Mouse (Mus musculus) monocyte, adult 5-6 weeks (primary cell): ENCODE results near the gene Depdc5. TPM values are rescaled to one million over a fixed set of nuclear protein-coding genes. Genes with fewer than 3 reads are reported as not detected.

Source experiments
- total RNA-seq: library from RNA; stranded (forward); fragments of 200-1000, 200-491, 200-594 nt; gene quantifications from 3 replicates; pipeline ENCODE4 v1.2.3, GENCODE M21; 2017

Depdc5 gene
- total RNA-seq, 1 experiment from 2014 or later = 49.2 TPM

Other genes starting within 250 kb of the Depdc5 start
- 60.8 to 66.8 TPM (median 63.1 TPM) in 3 replicates for gene Pisd, start 78.1 kb upstream of the Depdc5 start, total RNA-seq
- 1.3 to 6.0 TPM in 2 of 3 replicates, not detected in the other for gene Gm20671, start 36.6 kb upstream of the Depdc5 start, total RNA-seq
- gene Prr14l, start 9.4 kb upstream of the Depdc5 start, total RNA-seq = 22.1 to 49.8 TPM (median 23.9 TPM) in 3 replicates
- gene Ywhah, start 155.1 kb downstream of the Depdc5 start, total RNA-seq = 137 to 272 TPM (median 186 TPM) in 3 replicates
- gene Slc5a1, start 240.5 kb downstream of the Depdc5 start, total RNA-seq = not detected in 3 replicates